Mouse (Mus musculus): ENCODE results near the gene Pcsk2. TPM values are rescaled to one million over a fixed set of nuclear protein-coding genes. Genes with fewer than 3 reads are reported as not detected.

Gene Pcsk2
- polyA plus RNA-seq, 1 experiment from 2014 or later = 1.5 TPM

- 37% methylated on average over 18 of the region's 18 CpGs for WGBS
- peak; percentile 82 for ATAC-seq
- no peak overlapping the region for H3K9ac ChIP-seq
These were observed 306.6 kb downstream of the Pcsk2 start for GRCm38 (mm10) chr2:143852295-143853275.

GRCm38 (mm10) chr2:143853447-143853846, 307.5 kb downstream of the Pcsk2 start:
- H3K4me2 ChIP-seq (replicated peaks) = no peak overlapping the region
- no peak overlapping the region for H3K9ac ChIP-seq
- 59% methylated on average over 4 of the region's 4 CpGs for whole genome bisulfite sequencing
- H3K27ac ChIP-seq = peak overlapping the region; percentile 82
- H3K9me3 ChIP-seq = no peaks in the 10 kb centered on the region
- H3K4me1 ChIP-seq (replicated peaks) = peaks cover 3% of the 10 kb centered on the region; the same call in 1 of the 2 replicates
- H3K36me3 ChIP-seq = no peaks in the 10 kb centered on the region
- no peak overlapping the region for H3K4me3 ChIP-seq (replicated peaks)
- no peaks in the 10 kb centered on the region for H3K27me3 ChIP-seq (replicated peaks)
- peak; percentile 87 for ATAC-seq

More at GRCm38 (mm10) chr2:143852295-143853275, 306.6 kb downstream of the Pcsk2 start:
- H3K4me2 ChIP-seq (replicated peaks) = peak overlapping the region; percentile 28
- H3K4me1 ChIP-seq (replicated peaks) = peaks cover 7% of the 10 kb centered on the region; the same call in 1 of the 2 replicates
- no peaks in the 10 kb centered on the region for H3K27me3 ChIP-seq (replicated peaks)
- H3K9me3 ChIP-seq = no peaks in the 10 kb centered on the region
- no peak overlapping the region for H3K4me3 ChIP-seq (replicated peaks)
- H3K27ac ChIP-seq = peak overlapping the region; percentile 82
- H3K36me3 ChIP-seq = no peaks in the 10 kb centered on the region

GRCm38 (mm10) chr2:143859166-143859565, 313.2 kb downstream of the Pcsk2 start:
- no peaks in the 10 kb centered on the region for H3K9me3 ChIP-seq
- H3K27ac ChIP-seq = no peak overlapping the region
- H3K4me2 ChIP-seq (replicated peaks) = no peak overlapping the region
- 0 out of 2 replicates have a peak, but pooled peaks cover 4% of the 10 kb centered on the region for H3K4me1 ChIP-seq (replicated peaks)
- no peak overlapping the region for H3K9ac ChIP-seq
- H3K36me3 ChIP-seq = no peaks in the 10 kb centered on the region
- no peaks in the 10 kb centered on the region for H3K27me3 ChIP-seq (replicated peaks)
- WGBS = 76% methylated on average over 2 of the region's 2 CpGs
- no peak overlapping the region for H3K4me3 ChIP-seq (replicated peaks)
- no peak for ATAC-seq

GRCm38 (mm10) chr2:143862484-143863231, 316.7 kb downstream of the Pcsk2 start, which contains the start of gene Bfsp1:
Gene Bfsp1, minus strand, starts transcription at chr2:143863173.
- Histone ChIP-seq H3K4me2 (replicated peaks) (peak within 1 kb of the TSS; percentile 78), H3K9me3 (no peaks in the 10 kb centered on the region), H3K4me1 (replicated peaks) (0 out of 2 replicates have a peak, but pooled peaks cover 4% of the 10 kb centered on the region), H3K4me3 (replicated peaks) (peak within 1 kb of the TSS; percentile 41), H3K9ac (peak within 1 kb of the TSS; percentile 61), H3K27ac (no peak within 1 kb of the TSS), H3K36me3 (no peaks in the 10 kb centered on the region), H3K27me3 (replicated peaks) (no peaks in the 10 kb centered on the region)
- ATAC-seq = peak; percentile 84
- 3% methylated on average over 86 of the region's 86 CpGs for WGBS

GRCm38 (mm10) chr2:143864600-143864999, 318.6 kb downstream of the Pcsk2 start:
- WGBS = 44% methylated on average over 8 of the region's 8 CpGs
- Histone ChIP-seq H3K4me2 (replicated peaks) (no peak overlapping the region), H3K4me1 (replicated peaks) (0 out of 2 replicates have a peak, but pooled peaks cover 4% of the 10 kb centered on the region), H3K9ac (no peak overlapping the region), H3K27ac (no peak overlapping the region), H3K27me3 (replicated peaks) (no peaks in the 10 kb centered on the region), H3K36me3 (no peaks in the 10 kb centered on the region), H3K9me3 (no peaks in the 10 kb centered on the region), H3K4me3 (replicated peaks) (no peak overlapping the region)
- no peak for ATAC-seq
